Mouse (Mus musculus): ENCODE data around the gene Ccdc170.

DNA sequence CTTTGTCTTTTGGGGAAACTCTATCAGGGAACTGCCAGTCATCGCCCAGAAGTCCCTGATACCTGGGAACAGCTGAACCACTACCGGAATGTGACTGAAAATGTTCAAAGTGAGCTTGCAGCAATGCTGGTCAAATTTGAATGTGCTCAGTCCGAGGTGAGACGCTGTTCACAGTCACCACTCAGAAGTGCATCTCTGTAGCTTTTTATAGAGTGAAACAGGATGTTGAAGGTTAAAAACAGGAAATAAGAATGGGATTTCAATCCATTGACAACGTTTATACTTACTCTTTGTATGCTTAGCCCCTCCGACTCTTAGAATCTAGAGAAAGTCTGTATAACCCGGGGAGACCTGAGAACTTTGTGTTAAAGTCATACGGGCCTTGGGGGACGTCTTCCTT, 30.4 kb downstream of the Ccdc170 start:
- TF ChIP-seq POLR2A (IDR thresholded peaks at IDR 0.05; ENCODE audit: borderline replicate concordance, extremely low read depth, insufficient read depth, insufficient read length, poor library complexity, severe bottlenecking), result no peak
- no peak for TF ChIP-seq CTCF (IDR thresholded peaks at IDR 0.05; ENCODE audit: borderline replicate concordance, extremely low read depth, insufficient read depth, insufficient read length)
